Mouse (Mus musculus) midbrain, embryonic 12.5 days (tissue): Measurements from ENCODE around the gene Ces3a. TPM values are rescaled to one million over a fixed set of nuclear protein-coding genes. Genes with fewer than 3 reads are reported as not detected.
"Not testable (repeated sequence)": the region's sequence is repeated elsewhere in the genome, so short reads cannot be mapped to it uniquely, and the experiment has no call there.

Experiments
- ATAC-seq: fragments of 200-750 bp; cut with Nextera tagmentation; 2 replicates; pipeline ENCODE4 v1.8.0; 2017; ENCODE audit warnings: low read depth, moderate TSS enrichment, moderate library complexity; ENCODE audit not compliant: low FRiP score
- H3K27ac ChIP-seq: fragments of 300-500 bp; sonication (generic); replicated peaks from 2 replicates; pipeline ENCODE4 v1.5.1; 2016; ENCODE audit warnings: mild to moderate bottlenecking
- H3K27me3 ChIP-seq: fragments of 300-500 bp; sonication (generic); 2 replicates; pipeline ENCODE4 v1.6.1; 2016; ENCODE audit warnings: mild to moderate bottlenecking
- H3K36me3 ChIP-seq: fragments of 300-500 bp; sonication (generic); 2 replicates; pipeline ENCODE4 v1.6.1; 2016
- H3K4me1 ChIP-seq: fragments of 300-500 bp; sonication (generic); 2 replicates; pipeline ENCODE4 v1.6.1; 2016
- H3K4me2 ChIP-seq: fragments of 300-500 bp; sonication (generic); replicated peaks from 2 replicates; pipeline ENCODE4 v1.6.1; 2016; ENCODE audit warnings: mild to moderate bottlenecking, moderate library complexity
- H3K4me3 ChIP-seq: fragments of 300-500 bp; sonication (generic); 2 replicates; pipeline ENCODE4 v1.5.1; 2016; ENCODE audit warnings: mild to moderate bottlenecking
- H3K9ac ChIP-seq: fragments of 300-500 bp; sonication (generic); replicated peaks from 2 replicates; pipeline ENCODE4 v1.6.1; 2016; ENCODE audit warnings: mild to moderate bottlenecking, moderate library complexity
- H3K9me3 ChIP-seq: fragments of 300-500 bp; sonication (generic); 2 replicates; pipeline ENCODE4 v1.6.1; 2016; ENCODE audit warnings: mild to moderate bottlenecking
- WGBS: fragments of 180-500 bp; shearing (Covaris S2); methylation state at CpG from one replicate; pipeline ENCODE4 v1.1.7; 2016; 5-methylcytosine and 5-hydroxymethylcytosine counted together
- polyA plus RNA-seq: library from polyadenylated mRNA; unstranded; fragments of >200 nt; fragmentation: Nextera tagmentation; extraction: Ambion mirVana; gene quantifications from 2 replicates; pipeline ENCODE4 v1.2.1, GENCODE M21; 2016

The Ces3a gene
- polyA plus RNA-seq, 1 experiment from 2014 or later: not detected

DNA sequence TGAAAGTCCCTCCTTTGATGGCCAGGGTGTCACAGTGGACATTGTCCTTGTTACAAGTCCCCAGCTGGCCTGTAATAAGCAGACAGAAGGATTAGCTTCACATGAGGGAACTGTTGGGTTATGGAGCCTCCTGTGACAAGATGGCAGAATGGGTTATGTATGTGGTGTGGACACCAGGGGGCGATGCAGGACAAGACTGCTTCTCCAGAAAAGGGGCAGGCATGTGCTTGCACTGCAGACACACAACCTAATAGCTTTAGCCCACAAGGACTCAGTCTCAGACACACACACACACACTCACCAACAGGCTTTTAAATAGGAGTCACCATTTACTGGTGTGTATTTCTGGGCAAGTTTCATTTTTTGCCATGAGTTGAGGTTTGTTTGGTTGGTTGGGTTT, 18.4 kb downstream of the Ces3a start:
- WGBS: 0% methylated on average over 1 of the region's 1 CpGs

DNA sequence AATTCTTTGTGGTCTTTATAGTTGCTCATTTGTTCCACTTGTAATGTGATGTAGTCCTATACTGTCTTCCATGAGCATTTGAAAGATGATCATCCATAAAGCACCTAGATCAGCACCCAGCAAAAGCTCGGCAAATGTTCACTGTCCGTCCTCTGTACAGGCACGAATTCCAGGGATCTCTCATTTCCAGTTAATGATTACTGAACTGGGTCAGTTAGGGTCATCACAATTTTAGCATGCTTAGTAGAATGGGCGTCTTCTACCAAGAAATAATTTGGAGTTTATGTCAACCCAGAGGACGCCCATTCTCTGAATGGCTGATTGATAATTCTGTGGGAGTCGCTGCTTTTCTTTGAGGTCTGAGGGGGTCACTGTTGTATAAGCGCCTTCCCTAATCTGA, 19.5 kb downstream of the Ces3a start:
- H3K4me3 ChIP-seq, ATAC-seq, H3K4me2 ChIP-seq, H3K27ac ChIP-seq, H3K36me3 ChIP-seq, H3K4me1 ChIP-seq, H3K9me3 ChIP-seq, H3K9ac ChIP-seq, H3K27me3 ChIP-seq: not testable (repeated sequence)
- 74% methylated on average over 7 of the region's 7 CpGs for WGBS

More for the DNA sequence above, 18.4 kb downstream of the Ces3a start:
- Histone ChIP-seq H3K9me3 (no peaks in the 10 kb centered on the region), H3K27ac (no peak overlapping the region), H3K4me2 (no peak overlapping the region), H3K27me3 (no peaks in the 10 kb centered on the region), H3K4me3 (no peak overlapping the region), H3K4me1 (no peaks in the 10 kb centered on the region), H3K9ac (no peak overlapping the region), H3K36me3 (no peaks in the 10 kb centered on the region)
- ATAC-seq: peak; percentile 54; the same call in 1 of the 2 replicates

DNA sequence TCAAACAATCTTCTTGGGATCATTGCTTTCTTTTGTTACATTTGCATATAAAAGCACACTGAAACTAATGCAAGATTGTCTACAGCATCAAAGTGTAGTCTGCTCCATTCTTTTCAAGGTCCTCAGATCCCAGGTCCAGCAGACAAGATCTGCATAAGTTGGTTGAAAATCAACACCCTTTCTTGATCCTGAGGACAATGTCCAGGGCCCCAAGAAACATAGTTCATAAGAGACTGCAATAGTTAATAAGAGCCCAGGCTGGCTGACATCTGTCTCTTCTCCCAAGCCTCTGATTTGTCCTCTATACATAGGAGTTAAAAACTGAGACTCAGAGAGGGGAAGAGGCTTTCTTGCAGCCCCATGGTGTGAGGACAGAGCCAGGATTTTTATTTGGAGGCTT, 20.6 kb downstream of the Ces3a start:
- H3K4me2 ChIP-seq: no peak overlapping the region
- H3K36me3 ChIP-seq: no peaks in the 10 kb centered on the region
- H3K4me1 ChIP-seq: no peaks in the 10 kb centered on the region
- ATAC-seq: no peak
- H3K9ac ChIP-seq: no peak overlapping the region
- no peak overlapping the region for H3K4me3 ChIP-seq
- H3K9me3 ChIP-seq: no peaks in the 10 kb centered on the region
- no peak overlapping the region for H3K27ac ChIP-seq
- no peaks in the 10 kb centered on the region for H3K27me3 ChIP-seq

DNA sequence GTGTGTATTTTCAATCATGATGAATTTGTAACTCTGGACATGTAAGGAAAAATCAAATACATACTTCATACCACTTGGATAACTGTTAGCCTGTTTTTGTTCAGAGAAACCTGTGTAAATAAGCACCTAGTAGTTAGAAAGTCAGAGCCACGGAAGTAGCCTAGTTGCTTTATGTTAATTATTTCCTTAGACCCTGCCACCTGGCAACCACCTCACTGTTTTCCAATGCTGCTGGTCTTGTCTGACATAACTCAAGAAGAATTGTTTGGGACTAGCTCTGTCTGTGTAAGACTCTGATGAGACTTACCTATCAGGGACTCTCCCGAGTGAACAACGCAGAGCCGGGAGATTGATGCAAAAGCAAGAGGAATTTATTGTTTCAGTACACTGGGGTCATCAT, 28.2 kb downstream of the Ces3a start:
- H3K9ac ChIP-seq: no peak overlapping the region
- ATAC-seq: no peak
- no peaks in the 10 kb centered on the region for H3K27me3 ChIP-seq
- no peak overlapping the region for H3K4me3 ChIP-seq
- WGBS: 93% methylated on average over 4 of the region's 4 CpGs
- H3K9me3 ChIP-seq: no peaks in the 10 kb centered on the region
- no peaks in the 10 kb centered on the region for H3K4me1 ChIP-seq
- H3K4me2 ChIP-seq: no peak overlapping the region
- H3K36me3 ChIP-seq: no peaks in the 10 kb centered on the region
- H3K27ac ChIP-seq: no peak overlapping the region

DNA sequence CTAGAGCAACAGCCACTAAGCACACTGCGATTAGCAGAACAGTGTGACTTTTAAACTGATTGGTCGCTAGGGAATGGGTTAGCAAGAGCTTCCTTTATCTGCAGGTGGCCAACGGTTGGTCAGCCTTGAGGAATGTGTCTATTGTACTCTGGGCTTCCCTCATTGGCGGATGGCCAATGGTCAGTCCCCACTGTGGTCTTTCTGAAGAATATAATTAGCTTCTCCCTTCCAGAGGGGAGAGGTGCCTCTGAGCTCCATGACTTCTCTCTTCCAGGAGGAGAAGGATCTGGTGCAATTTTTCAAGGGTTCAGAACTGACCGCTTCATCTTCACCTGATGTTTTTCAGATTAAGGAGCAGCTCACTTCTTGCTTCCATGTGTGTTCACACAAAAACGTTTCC, 28.7 kb downstream of the Ces3a start:
- H3K27ac ChIP-seq: no peak overlapping the region
- no peaks in the 10 kb centered on the region for H3K9me3 ChIP-seq
- no peaks in the 10 kb centered on the region for H3K36me3 ChIP-seq
- no peak overlapping the region for H3K9ac ChIP-seq
- 74% methylated on average over 6 of the region's 6 CpGs for WGBS
- ATAC-seq: no peak
- no peaks in the 10 kb centered on the region for H3K27me3 ChIP-seq
- no peak overlapping the region for H3K4me3 ChIP-seq
- no peak overlapping the region for H3K4me2 ChIP-seq
- H3K4me1 ChIP-seq: no peaks in the 10 kb centered on the region

DNA sequence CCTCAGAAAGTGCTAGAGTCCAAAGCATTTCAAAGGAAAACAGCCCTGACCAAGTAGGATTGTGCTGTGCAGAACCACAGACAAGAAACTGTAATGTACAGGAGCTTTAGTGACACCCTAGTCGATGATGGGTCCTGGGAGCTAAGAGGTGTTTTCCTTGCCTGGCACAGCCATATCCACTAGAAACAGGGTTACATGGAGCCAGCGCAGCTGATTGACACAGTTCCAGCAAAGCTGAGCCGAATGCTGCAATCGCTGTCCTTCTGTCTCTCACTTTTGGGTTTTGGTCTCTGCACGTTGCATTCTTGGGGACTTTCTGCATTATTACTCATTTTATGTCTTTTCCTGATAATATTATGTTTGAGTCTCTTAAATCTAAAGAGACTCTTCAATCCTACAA, 30.2 kb downstream of the Ces3a start:
- Histone ChIP-seq H3K9ac (no peak overlapping the region), H3K27me3 (no peaks in the 10 kb centered on the region), H3K36me3 (no peaks in the 10 kb centered on the region), H3K27ac (no peak overlapping the region), H3K4me2 (no peak overlapping the region), H3K4me3 (no peak overlapping the region), H3K9me3 (no peaks in the 10 kb centered on the region), H3K4me1 (no peaks in the 10 kb centered on the region)
- WGBS: 92% methylated on average over 5 of the region's 5 CpGs
- no peak for ATAC-seq

DNA sequence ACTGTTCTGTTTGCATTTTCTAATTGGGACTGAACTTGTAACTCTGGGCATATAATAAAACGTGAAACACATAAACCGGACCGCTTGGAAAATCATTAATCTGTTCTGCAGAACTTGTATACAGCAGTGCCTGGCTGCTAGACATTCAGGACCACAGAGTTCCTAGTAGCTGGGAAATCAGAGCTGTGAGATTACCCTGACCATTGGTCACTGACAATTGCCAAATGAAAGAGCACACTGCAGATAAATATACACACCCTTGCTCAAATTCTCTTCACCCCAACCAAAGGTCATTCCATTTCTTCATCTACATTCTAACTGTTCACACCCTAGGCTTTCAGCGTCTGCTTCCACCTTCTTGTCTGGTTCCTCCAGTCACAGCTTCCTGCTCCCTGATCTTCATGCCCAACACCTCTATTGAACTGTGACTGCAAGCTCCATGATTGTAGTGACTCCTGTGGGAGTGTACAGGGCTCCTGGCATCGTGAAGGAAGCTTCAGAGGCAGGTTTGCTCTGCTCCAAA, 32.5 kb downstream of the Ces3a start:
- Histone ChIP-seq H3K27ac (no peak overlapping the region), H3K9me3 (no peaks in the 10 kb centered on the region), H3K36me3 (no peaks in the 10 kb centered on the region), H3K9ac (no peak overlapping the region), H3K27me3 (no peaks in the 10 kb centered on the region), H3K4me2 (no peak overlapping the region), H3K4me1 (no peaks in the 10 kb centered on the region), H3K4me3 (no peak overlapping the region)
- ATAC-seq: no peak
- WGBS: 74% methylated on average over 5 of the region's 5 CpGs

DNA sequence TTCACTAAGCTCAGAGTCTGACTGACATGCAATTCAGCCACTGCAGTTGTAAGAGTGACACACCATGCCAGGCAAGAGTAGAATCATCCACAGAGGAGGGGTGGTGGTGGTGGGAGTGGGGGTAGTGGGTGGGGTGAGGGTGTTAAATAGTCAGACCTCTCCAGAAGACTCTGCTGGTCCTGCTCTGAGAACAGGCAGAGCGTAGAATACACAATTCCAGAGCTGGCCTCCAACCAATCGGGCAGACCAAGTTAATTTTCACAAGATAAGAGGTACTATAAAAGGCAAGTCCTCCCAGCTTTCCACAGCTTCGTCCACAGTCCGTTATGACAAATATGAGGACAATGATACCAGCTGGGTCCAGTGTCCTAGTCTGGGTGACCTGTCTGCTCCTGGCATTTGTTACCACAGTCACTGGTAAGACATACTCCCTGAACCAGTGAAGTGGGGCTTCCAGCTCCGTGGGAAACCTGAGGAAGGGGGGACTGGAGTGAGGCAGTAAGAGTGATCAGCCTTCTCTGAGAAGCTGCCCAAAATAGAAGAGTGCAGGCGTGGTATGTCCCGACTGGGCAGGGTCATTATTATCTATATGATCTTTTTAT, 35.1 kb downstream of the Ces3a start, which contains the start of gene Ces3b:
Gene Ces3b, plus strand, starts transcription at position 305 of the 602 bp plus-strand sequence.
- Histone ChIP-seq H3K27ac (no peak within 1 kb of the TSS), H3K27me3 (no peaks in the 10 kb centered on the region), H3K4me1 (no peaks in the 10 kb centered on the region), H3K9me3 (no peaks in the 10 kb centered on the region), H3K4me3 (no peak within 1 kb of the TSS), H3K4me2 (no peak within 1 kb of the TSS), H3K36me3 (no peaks in the 10 kb centered on the region), H3K9ac (no peak within 1 kb of the TSS)
- 80% methylated on average over 7 of the region's 7 CpGs for WGBS
- ATAC-seq: no peak

DNA sequence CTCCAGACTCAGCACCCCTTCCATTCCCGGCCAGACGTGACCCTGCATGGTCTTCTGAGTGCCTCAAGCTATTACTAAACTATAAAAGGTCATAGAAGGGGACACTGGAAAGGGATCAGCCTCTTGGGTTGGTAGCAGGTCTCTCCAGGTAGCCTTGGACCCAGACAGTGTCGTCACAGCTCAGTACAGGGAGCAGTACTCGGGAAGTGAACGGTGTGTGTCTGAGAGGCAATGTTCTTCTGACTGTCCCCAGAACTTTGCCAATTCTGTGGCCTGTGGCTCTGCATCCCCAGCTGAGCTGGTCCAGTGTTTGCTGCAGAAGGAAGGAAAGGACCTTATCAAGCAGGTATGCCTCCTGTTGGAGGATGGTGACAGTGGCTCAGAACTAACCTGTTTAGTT, 39.8 kb downstream of the Ces3a start:
- not testable (repeated sequence) for H3K4me2 ChIP-seq, ATAC-seq, H3K9ac ChIP-seq, H3K4me3 ChIP-seq, H3K36me3 ChIP-seq, H3K4me1 ChIP-seq, H3K27me3 ChIP-seq, H3K27ac ChIP-seq, H3K9me3 ChIP-seq
- WGBS: 82% methylated on average over 5 of the region's 5 CpGs

DNA sequence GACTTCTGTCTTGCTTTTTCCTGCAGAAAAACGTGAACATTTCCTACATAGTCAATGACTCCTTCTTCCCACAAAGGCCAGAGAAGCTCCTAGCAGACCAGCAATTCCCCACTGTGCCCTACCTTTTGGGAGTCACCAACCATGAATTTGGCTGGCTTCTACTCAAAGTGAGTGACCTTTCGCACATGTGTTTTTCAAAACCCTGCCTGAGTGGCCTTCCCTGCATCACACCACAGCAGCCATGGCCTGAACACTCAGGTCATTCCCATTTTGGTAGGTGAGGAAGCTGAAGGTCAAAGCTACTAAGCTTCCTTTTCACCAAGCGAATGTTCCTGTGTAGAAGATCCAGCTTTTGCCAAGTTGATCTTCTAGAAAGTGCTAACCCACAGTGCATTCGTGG, 40.2 kb downstream of the Ces3a start:
- Histone ChIP-seq H3K9ac (no peak overlapping the region), H3K4me3 (no peak overlapping the region), H3K4me1 (no peaks in the 10 kb centered on the region), H3K9me3 (no peaks in the 10 kb centered on the region), H3K27ac (no peak overlapping the region), H3K36me3 (no peaks in the 10 kb centered on the region), H3K4me2 (no peak overlapping the region), H3K27me3 (no peaks in the 10 kb centered on the region)
- ATAC-seq: no peak
- WGBS: 70% methylated on average over 4 of the region's 4 CpGs

DNA sequence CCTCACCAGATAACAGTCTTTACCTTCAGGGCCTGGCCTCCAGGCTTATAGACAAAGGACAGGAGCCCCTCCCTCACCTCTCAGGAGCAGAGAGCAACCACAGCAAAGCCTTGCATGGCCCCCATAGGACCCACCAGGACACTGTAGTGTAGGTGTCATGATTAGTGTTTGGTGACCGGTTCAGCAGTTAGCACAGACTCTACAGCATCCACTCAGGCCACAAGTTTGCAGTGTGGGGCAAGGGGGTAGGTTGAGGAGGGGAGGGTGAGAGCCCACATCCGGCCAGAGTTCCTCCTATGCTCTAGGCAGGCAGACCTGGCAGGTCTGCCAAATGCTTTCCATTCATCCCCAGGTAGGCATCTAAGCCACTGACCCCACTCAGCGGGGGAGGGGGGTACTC, 45.6 kb downstream of the Ces3a start:
- no peak for ATAC-seq

DNA sequence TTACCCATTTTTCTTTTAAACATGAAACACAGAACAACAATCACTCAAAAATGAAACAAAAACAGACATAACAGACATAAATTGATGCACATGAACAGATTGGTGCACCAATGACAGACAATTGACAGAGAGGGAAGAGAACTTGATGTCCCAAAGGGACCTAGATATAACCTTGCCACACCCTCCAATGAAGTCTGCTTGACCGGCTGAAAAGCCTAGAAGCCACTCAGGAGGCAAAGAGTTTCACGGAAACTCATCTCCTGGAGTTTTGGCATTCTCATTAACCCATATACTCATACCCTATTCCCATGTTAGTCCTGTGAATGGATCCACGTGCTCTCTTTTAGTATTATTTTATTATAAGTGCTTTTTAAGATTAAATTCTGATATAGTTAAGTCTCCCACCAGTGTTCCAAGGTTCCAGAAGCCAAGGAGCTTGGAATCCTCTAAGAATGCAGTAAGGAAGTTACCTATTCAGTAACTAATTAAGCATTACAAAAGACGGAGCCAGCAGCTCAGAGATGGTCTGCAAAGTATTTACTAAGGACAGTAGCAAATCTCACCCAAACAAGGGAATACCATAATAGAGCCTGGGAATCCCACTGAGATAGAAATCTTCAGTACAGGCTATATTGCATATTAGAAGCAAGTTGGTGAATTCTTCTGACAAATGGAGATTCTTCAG, 53.8 kb downstream of the Ces3a start:
- not testable (repeated sequence) for H3K4me1 ChIP-seq, H3K4me2 ChIP-seq, H3K4me3 ChIP-seq, H3K27me3 ChIP-seq, ATAC-seq, H3K9ac ChIP-seq, H3K27ac ChIP-seq, H3K36me3 ChIP-seq, H3K9me3 ChIP-seq
- 78% methylated on average over 4 of the region's 4 CpGs for WGBS

More for the DNA sequence above, 45.6 kb downstream of the Ces3a start:
- WGBS: 77% methylated on average over 3 of the region's 3 CpGs
- Histone ChIP-seq H3K36me3 (no peaks in the 10 kb centered on the region), H3K4me1 (no peaks in the 10 kb centered on the region), H3K4me2 (no peak overlapping the region), H3K9me3 (no peaks in the 10 kb centered on the region), H3K4me3 (no peak overlapping the region), H3K9ac (no peak overlapping the region), H3K27me3 (no peaks in the 10 kb centered on the region), H3K27ac (no peak overlapping the region)
